Comparison of ENCODE assay signal across 8 mouse cellular contexts in the genomic region with DNA sequence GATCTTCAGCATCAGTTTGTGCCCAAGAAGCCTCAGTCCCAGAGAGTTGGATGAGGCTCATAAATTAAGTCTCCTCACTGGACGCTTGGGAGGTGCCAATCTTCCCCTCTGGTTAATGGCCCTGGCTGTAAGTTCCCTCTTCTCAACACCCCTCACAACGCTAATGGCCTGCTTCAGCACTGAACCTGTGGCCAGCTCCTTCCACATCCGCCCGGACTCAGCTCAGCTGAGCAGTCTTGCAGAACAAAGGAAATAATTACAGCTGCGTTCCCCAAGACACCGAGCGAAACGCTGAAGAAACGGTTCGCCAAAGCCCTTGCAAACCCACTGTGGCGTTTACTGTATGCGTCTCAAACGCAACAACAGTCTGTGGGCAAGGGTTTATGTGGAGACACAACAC. TPM values are rescaled to one million over a fixed set of nuclear protein-coding genes. Genes with fewer than 3 reads are reported as not detected.
DNase-seq lines count a peak whose midpoint lies in the region; ATAC-seq lines count a peak whose summit lies in the region.

No protein-coding gene starts in this region.

- under 1% methylated on average over 13 of the region's 13 CpGs for WGBS in forebrain, embryonic 10.5 days
- 1% methylated on average over 13 of the region's 13 CpGs for WGBS in intestine, embryonic 16.5 days

- peaks cover 85% of the 10 kb centered on the region for H3K27me3 ChIP-seq in forebrain, embryonic 10.5 days (ENCODE audit: poor library complexity, severe bottlenecking)
- peaks cover 16% of the 10 kb centered on the region for H3K27me3 ChIP-seq in intestine, embryonic 16.5 days (replicated peaks; ENCODE audit: control insufficient read depth, insufficient read depth, low read length)

- H3K4me3 ChIP-seq in forebrain, embryonic 10.5 days: peak overlapping the region; percentile 31; the same call in 1 of the 2 replicates
- H3K4me3 ChIP-seq in intestine, embryonic 16.5 days (ENCODE audit: low read length): no peak overlapping the region; the same call in 1 of the 2 replicates

- H3K4me2 ChIP-seq in intestine, embryonic 16.5 days (ENCODE audit: low read depth, low read length): 0 out of 2 replicates have a peak overlapping the region, but pooled peaks have one; percentile 27

- DNase-seq in A20 (ENCODE audit: low read depth, low spot score): peak; percentile 59
- peak; percentile 14 for DNase-seq in MEL-GATA-1-ER (ENCODE audit: extremely low read depth, low read depth)
- peak; percentile 65 for DNase-seq in forebrain, embryonic 10.5 days (ENCODE audit: extremely low spot score, low spot score)
- peak; percentile 57 for DNase-seq in thymus, postnatal 0 days (ENCODE audit: low spot score)
- no peak for DNase-seq in c-Kit-positive CD71-positive TER-119-positive erythroid progenitor cells, embryonic 14.5 days (ENCODE audit: low spot score)
- DNase-seq in MN1 (ENCODE audit: low spot score): no peak

- peaks cover 14% of the 10 kb centered on the region for H3K4me1 ChIP-seq in forebrain, embryonic 10.5 days
- H3K4me1 ChIP-seq in intestine, embryonic 16.5 days (ENCODE audit: control insufficient read depth, insufficient read depth, low read length): no peaks in the 10 kb centered on the region

- H3K9ac ChIP-seq in intestine, embryonic 16.5 days (ENCODE audit: low read depth, low read length): no peak overlapping the region

- ATAC-seq in intestine, embryonic 16.5 days: no peak
- ATAC-seq in megakaryocyte-erythroid progenitor cell, adult 5-6 weeks (replicated peaks; ENCODE audit: low FRiP score, low TSS enrichment, poor library complexity, severe bottlenecking): peak; percentile 72

- peaks cover 8% of the 10 kb centered on the region; the same call in 1 of the 2 replicates for H3K9me3 ChIP-seq in forebrain, embryonic 10.5 days
- peaks cover 2% of the 10 kb centered on the region; the same call in 1 of the 2 replicates for H3K9me3 ChIP-seq in intestine, embryonic 16.5 days (ENCODE audit: control insufficient read depth, low read length)

- H3K27ac ChIP-seq in forebrain, embryonic 10.5 days: no peak overlapping the region
- H3K27ac ChIP-seq in intestine, embryonic 16.5 days (ENCODE audit: low read length): no peak overlapping the region

- H3K36me3 ChIP-seq in forebrain, embryonic 10.5 days (replicated peaks): no peaks in the 10 kb centered on the region
- no peaks in the 10 kb centered on the region for H3K36me3 ChIP-seq in intestine, embryonic 16.5 days (ENCODE audit: control insufficient read depth, insufficient read depth, low read length)

RNA-seq across cellular contexts. Expression of a gene that starts 29.3 kb away (rescaled TPM):
- not detected in 2 replicates for polyA plus RNA-seq in forebrain, embryonic 10.5 days (2016; fragmentation: Nextera tagmentation; extraction: Ambion mirVana)
- polyA plus RNA-seq in intestine, embryonic 16.5 days (2015; fragmentation: Nextera tagmentation; extraction: Ambion mirVana): 0.10 TPM in 1 of 2 replicates, not detected in the other
- not detected in 2 replicates for total RNA-seq in megakaryocyte-erythroid progenitor cell, adult 5-6 weeks (2014; fragmentation: Nextera tagmentation)
- total RNA-seq in megakaryocyte-erythroid progenitor cell, adult 5-6 weeks (2017): not detected in 2 replicates
- polyA plus RNA-seq in thymus, postnatal 0 days (2015; fragmentation: Nextera tagmentation; extraction: Ambion mirVana): 0.05 TPM in 1 of 2 replicates, not detected in the other

Comparison
In these comparisons a context has a peak if more than half of its experiments do, and no peak if none do; other contexts are left out.
1. DNase-seq: peak in A20 (single experiment), MEL-GATA-1-ER (single experiment), forebrain, embryonic 10.5 days (single experiment) and thymus, postnatal 0 days (single experiment); none in c-Kit-positive CD71-positive TER-119-positive erythroid progenitor cells, embryonic 14.5 days (single experiment) and MN1 (single experiment).